Mouse (Mus musculus): ENCODE results near the gene Rrad.
"Not testable (repeated sequence)": the region's sequence is repeated elsewhere in the genome, so short reads cannot be mapped to it uniquely, and the experiment has no call there.

The Rrad gene

DNA sequence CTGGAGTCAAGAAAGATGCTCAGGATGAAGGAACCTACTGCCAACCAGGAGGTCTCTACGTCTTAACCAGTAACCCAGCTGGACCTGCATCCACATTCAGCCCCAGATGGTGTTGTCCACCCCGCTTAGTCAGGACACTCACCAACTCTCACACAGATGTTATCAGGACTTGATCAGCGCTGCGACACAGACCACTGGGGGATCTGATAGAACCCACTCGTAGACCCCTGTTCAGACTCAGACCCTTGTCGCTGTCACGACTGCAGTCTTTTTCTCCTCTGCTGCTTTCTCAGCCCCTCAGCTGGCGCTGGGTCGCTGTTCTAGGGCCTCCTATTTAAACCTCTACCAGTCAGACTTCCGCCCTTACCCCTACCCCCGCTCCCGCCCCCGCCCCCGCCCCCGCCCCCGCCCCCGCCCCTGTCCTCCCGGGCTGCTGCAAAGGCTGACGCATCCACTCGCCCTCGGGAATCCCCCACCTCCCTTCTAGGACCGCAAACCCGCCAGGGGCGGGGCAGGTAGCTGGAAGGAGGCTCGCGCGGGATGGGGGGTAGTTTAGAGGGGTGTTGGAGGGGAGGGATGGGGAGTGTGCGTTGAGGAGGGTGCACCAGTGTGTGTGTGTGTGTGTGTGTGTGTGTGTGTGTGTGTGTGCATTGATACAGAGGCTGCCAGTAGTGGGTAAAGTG is at the start of gene Rrad:
TSS of gene Rrad (minus strand) at position 347 of the 683 bp plus-strand sequence.
- DNase-seq (ENCODE audit: low spot score in 2 of 2): no peak

DNA sequence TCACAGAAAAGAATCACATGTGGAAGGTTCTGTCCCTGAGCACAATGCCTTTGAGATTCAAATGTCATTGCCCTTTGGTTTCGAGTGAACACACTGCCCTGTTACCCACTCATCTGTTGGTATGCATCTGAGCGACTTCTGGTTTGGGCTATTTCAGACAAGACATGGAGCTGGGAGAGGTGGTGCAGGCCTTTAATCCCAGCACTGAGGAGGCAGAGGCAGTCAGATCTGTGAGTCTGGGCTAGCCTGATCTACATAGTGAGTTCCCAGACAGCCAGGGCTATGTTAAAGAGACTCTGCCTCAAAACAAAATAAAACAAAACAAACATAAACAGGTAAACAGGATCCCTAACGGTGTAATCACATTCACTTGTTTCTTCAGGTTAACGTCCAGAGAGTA is 24.5 kb upstream of the Rrad start:
- DNase-seq (ENCODE audit: low spot score in 2 of 2): no peak

DNA sequence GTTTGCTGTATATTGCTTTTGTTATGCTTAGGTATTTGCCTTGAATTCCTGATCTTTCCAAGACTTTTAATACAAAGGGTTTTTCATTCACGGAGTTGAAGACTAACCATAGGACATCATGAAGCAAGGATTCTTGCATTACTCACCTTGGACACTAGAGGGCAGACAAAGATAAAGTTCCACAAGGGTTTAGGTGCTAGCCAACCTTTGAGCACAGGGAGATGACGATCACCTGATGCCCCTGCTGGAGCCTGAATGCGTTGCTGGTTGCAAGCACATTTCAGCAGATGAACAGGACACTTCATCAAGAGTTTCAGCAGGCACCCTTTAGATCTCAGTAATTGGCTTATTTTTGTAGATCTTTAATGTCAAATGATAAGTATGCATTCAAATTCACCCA is 23.9 kb upstream of the Rrad start:
- DNase-seq (ENCODE audit: low spot score in 2 of 2): peak; percentile 78 to 93

DNA sequence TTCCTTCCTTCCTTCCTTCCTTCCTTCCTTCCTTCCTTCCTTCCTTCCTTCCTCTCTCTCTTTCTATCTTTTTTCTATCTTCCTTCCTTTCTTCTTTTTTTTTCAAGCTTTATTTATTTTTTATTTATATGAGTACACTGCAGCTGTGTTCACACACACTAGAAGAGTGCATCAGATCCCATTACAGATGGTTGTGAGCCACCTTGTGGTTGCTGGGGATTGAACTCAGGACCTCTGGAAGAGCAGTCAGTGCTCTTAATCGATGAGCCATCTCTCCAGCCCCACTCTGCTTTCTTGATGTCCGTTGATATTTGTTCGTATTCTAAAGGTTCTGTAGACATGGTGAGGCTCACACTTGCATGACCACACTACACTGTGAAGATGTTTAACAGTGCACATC is 13.1 kb upstream of the Rrad start:
- DNase-seq (ENCODE audit: low spot score in 2 of 2): not testable (repeated sequence)

DNA sequence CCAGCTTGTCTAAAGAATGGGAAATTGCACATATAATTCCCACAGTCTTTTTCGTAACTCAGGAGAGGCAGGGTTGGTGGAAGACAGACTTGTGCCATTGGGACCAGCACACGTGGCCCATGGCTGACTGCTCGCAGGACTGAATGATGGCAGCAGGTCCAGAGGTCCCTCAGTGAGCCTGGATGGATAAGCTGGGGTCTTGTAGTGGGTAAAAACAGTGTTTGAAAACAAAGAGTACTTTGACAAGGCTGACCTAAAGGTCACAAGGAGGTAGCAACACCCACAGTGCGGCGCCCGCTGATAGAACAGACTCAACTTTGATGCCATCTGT is 11.2 kb upstream of the Rrad start:
- no peak for DNase-seq (ENCODE audit: low spot score in 2 of 2)

DNA sequence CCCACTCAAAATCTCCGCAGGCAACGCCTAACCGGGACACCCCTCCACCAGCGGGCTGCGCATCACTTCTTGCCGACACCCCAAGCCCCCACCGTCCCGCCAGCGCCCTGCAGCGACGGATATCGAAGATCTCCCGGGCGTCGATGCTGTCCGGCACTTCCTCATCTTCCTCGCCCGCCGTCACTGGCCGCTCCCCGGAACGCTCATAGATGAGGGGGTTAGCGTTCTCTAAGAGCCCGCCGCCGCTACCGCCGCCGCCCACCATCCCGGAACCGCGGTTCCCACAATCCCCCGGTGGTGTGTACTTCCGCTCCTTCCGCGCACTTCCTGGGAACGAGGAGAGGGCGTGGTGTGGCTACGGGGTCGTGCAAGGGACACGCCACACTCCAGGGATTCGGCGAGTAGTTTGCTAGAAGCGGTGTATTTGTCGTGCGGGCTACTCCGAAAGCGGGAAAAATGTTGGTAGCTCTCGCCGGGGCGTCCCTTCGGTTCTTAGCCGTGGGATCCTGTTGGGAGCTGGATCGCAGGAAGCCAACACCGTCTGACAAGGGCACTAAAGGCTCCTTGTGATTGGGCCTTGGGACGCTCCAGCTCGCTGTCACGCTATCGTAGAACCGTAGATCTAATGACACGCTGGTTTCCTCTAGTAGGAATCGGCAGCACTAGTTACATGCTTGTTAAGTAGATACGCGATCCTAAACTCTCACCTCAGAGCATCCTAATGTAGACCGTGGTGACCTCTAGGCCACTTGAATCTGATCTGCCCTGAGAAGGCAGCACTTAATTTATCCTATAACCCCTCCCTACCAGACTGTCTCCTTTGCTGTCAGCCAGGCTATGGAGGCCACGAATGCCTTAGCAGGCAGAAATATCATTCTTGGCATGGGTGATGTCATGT is 10.5 kb upstream of the Rrad start, which contains the start of gene Ciao2b:
TSS of gene Ciao2b (minus strand) at position 540 of the 898 bp plus-strand sequence.
- DNase-seq (ENCODE audit: low spot score in 2 of 2): peak; percentile 90 to 92

DNA sequence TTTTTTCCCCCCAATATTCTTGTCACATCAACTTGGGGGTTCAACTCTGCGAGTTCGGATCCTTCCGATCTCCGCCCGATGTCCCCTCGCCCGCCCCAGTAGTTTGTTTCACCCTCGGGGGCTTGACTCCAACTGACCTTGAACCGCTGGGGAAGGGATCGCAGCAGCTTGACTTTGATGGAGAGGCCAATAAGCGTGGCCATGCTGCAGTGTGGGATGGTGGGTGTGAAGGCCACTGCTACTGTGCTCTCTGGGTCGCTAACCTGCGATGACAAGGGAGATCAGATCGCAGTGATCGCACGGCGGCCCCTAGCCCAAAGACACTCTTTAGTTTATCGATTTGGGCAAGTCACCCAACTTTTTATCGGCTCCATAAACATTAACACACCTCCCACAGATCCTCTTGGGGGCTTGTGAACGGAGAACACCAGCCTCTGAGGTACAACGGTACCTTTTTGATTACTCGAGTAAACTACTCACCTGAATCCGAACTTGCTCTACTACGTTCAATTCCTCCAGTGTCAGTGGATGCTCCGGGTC is 9.8 kb upstream of the Rrad start:
- no peak for DNase-seq (ENCODE audit: low spot score in 2 of 2)

DNA sequence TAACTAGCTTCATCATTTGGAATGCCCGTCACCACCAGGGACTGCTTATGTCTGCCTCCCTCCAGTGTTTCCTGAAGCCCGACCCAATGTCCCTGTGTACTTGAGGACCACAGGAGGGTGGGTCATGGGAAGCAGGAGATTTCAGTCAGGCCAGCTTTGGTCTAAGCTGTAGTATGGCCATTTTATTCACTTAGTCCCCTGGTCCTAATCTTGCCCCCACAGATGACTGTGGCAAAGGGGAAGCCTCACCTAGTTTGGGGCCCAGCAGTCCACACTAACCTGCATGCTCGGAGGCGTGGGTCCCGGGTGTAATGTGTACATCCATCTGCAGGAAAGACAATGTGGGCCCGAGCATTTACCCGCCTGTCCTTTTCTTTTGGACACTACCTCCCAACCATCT is 9.1 kb upstream of the Rrad start:
- DNase-seq (ENCODE audit: low spot score in 2 of 2): no peak

DNA sequence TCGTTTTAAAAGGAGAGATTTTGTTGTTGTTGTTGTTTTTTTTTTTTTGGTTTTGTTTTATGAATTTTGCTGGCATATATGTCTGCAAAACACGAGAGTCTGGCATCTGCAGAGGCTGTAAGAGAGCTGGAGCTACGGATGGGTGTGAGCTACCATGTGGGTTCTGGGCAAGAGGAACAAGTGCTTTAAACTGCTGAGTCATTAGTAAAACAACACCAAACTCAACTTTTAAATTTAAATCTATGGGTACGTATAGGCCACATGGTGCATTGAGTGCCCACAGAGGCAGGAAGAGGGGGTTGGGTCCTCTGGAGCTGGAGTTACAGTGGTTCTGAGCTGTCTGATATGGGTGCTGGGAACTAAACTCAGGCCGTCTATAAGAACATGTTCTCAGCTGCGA is 6.9 kb upstream of the Rrad start:
- DNase-seq (ENCODE audit: low spot score in 2 of 2): no peak

DNA sequence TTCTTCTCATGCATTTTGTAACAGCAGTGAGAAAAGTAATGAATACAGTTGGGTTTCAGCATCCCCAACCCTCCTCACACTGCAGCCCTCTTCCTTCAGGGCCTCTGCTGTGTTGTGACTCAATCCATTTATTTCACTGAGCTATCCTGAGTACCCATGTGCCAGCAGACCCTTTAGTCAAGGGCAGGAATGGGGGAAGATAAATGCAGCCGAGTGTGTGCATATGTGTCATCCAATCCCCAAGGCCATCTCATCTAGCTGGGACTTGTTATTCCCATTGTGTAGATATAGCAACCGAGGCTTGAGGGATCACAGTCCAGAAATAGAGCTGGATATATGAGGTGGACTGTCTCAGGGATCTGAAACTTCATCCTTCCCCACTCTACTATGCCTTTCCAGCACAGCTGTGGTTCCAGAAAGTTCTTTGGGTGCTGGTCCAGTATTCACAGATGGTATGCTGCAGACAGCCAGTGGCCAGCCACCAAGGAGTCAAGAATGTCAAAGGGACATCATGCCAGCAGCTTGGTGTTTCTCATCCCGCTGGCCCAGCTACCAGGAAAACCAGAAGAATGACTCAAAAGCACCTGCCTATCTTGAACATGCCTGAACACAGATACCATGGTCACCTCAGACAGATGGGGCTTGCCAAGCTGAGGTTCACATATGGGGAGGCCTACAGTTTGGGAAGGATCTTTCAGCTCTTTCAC is 4.0 kb upstream of the Rrad start:
- DNase-seq (ENCODE audit: low spot score in 2 of 2): no peak

DNA sequence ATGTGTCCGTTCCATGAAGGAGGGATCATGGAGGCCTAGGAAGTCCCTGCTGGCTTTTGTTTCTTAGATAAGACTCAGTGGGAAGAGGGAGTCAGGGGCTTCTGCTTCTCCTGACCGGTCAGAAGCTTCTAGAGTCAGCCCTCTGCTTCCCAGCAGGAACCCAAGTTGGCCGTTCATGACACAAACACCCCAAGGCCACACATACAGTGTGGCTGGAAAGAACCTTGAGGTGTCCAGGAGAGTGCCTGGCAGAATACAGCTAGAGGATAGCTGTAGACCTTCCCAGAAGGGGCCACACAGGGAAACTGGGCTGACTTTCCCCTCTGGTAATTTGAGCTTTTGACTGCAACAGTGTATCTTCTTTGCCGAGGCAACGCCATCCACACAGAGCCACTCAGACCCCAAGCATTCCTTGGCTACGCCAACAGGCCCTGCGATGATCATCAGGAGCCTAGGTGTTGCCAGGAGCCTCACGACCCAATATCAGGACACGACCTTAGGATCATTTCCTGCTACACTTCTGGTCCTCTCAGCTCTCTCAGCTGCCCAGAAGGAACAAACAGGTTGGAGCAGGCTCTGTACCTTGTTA is 2.1 kb upstream of the Rrad start:
- no peak for DNase-seq (ENCODE audit: low spot score in 2 of 2)

DNA sequence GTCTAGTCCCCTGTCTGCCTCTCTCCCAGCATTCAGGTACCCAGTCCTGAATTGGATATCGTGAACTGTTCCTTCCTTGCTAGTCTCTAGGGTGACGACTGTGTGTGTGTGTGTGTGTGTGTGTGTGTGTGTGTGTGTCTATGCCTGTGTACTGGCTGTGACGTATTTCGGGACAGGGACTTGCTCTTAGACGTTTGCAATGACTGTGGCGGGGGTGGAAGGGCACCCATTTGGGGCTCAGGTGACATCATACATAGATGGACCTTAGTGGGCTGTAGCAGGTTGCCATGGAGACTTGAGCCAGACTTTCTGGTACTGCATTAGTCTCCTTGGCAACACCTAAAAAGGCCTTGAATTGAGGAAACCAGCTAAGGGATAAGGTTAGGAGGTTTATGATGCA is 1.4 kb upstream of the Rrad start:
- DNase-seq (ENCODE audit: low spot score in 2 of 2): peak; percentile 59 to 64

DNA sequence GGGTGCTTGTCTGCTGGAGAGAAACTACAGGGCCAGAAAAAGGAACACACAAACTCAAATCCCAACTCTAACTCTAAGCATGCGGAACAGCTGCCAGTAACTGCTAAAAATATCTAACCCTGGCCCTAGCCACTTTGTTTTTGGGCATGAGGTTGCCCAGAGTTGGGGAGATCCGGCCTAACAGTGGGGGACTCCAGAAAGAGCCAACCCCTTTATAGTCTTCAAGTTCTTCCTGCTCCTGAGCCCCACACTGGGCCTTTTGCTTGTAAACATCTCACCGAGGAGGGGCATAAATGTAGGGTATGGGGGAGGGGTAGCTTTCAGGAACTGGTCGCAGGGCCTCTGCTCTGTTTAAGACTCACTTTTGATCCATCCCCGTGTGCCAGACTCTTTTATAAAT is 848 bp upstream of the Rrad start:
- no peak for DNase-seq (ENCODE audit: low spot score in 2 of 2)

DNA sequence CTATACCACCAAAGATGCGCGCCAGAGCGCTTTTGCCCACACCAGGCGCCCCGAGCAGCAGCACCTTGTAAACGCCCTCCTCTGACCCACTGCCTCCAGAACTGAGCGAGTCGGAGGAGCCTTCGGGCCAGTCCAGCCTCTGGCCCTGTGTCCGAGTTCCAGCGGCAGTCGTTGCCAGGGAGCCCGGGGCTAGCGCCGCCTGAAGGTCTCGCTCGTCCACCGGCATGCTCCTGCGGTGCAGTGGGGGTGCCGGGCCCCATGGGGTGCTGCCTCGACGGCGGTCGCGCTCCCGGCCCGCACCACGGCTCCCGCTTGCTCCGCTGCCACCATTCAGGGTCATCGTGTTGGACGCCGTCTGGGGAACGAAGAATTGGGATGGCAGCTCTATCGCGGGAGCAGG is 553 bp downstream of the Rrad start:
- DNase-seq (ENCODE audit: low spot score in 2 of 2): no peak

DNA sequence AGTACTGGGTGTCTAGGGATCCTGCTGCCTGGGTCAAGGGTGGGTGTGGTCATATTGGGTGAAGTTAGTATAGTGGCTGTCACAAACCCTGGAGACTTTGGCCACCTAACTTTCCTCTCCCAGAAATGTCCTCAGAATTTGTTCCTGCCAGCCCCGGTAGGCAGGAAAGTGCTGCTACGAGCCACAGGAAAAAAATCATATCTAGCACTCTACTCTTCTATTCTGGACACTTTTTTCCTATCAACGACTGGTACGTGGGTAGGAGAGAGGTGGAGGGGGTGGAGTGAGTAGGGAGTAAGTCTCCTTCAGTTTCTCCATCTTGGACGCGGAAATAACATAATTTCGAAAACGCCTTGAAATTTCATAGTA is 1.0 kb downstream of the Rrad start:
- no peak for DNase-seq (ENCODE audit: low spot score in 2 of 2)

DNA sequence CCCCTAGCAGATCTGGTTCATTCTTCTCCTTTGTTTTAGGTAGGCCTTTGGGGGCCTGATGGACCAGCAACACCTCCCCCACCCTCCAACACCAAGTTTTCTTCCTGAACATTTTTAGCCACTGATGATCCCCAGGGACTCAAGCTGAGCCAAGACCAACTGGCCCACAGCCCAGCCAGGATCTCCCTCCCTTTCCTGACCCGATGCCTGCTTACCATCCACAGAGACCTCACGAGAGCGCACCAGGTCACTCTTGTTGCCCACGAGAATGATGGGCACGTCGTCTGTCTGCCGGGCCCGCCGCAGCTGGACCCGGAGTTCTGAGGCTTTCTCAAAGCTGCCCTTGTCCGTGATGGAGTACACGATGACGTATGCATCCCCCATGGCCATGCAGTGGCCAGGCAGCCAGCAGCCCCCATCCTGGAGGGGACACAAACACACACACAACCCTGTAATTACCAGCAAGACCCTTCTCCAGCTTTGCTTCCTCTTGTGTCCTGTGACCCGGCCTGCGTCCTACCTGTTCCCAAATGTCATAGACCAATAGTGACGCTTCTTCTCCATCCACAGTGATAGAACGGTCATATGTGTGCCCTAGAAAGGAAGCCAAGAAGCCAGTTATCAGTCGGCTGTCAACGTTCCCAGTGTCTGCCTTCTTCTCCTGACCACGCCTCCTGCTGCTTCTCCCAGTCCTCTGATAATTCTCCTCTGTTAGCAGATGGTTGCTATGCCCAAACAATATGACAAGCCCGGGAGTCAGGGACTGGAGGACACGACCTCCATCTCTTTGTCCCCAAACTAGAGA is 1.6 kb downstream of the Rrad start:
- no peak for DNase-seq (ENCODE audit: low spot score in 2 of 2)

DNA sequence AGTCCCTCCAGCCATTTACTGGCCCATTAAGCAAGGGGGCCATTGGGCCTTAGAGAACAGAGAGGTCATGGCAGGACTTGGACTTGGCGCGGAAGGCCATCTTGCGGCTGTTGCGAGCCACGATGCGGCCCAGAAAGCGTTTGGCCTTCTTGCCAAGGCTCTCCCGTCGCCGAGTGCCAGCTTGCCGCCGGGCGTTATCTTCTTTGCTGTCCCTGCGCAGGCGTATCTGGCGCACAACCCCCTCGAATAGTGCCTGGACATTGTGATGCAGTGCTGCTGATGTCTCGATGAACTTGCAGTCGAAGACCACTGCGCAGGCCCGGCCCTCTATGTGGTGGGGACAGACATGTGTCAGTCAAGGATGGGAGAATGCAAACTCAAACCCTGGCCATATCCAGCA is 2.7 kb downstream of the Rrad start:
- DNase-seq (ENCODE audit: low spot score in 2 of 2): no peak

DNA sequence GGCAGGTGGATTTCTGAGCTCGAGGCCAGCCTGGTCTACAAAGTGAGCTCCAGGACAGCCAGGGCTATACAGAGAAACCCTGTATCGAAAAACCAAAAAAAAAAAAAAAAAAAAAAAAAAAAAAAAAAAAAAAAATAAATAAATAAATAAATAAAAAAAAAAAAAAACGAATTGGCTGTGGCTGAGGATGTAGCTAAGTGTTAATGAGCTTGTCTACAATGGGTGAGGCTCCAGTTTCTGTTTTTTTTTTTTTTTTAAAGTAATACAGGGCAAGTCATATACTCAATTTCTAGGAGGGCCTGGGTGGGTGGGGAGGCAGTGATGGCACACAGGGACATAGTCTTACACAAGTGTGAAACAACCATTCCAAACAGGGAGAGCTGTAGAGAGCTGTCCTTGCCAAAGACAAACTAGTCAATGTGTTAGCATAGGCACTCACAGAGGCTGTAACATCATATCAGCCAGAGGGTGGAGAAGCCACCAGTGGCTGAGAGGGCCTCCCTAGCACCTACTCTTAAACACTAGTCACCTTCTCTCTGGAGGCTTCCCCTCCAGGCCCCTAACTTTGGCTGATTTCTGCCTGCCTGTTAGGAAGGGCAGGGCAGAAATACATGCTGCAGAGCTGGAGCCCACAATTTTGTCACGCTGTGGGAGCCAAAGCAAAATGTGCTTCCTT is 3.9 kb downstream of the Rrad start:
- DNase-seq (ENCODE audit: low spot score in 2 of 2): no peak

DNA sequence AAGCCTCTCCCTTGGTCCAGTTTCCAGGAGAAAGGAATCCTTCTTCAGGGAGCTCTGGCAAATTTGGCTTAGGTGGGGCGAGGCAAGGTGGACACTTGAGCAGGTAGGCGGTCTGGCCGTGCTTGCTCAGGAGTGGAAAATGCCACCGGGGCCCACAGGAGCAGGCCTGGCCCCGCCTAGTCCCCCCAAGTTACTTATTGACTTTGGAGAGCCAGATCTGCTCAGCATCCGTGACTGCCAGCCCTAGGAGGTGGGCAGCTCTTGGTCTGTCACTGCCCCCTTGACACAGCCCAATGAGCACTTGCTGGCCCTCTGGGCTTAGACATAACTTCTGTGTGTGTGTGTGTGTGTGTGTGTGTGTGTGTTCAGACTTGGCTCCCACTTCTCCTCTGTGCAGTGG is 7.0 kb downstream of the Rrad start, which contains the start of gene Cdh16:
TSS of gene Cdh16 (minus strand) at position 236 of the 400 bp plus-strand sequence.
- no peak for DNase-seq (ENCODE audit: low spot score in 2 of 2)

DNA sequence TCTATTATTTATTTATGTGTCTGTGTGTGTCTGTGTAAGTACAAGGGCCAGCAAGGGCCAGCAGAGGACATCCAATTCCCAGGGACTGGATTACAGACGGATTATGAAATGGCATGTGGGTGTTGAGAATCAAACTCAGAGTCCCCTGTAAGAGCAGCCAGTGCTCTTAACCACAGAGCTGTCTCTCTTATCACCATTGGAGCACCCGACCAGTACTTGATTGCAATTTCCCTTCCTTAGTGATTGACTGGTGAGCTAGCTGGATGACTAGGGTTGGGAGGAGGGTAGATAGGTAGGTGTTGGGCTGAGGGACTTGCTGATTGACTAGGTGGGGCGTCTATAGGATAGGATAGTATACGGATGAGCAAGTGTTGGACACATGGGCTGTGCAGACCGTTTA is 10.4 kb downstream of the Rrad start:
- DNase-seq (ENCODE audit: low spot score in 2 of 2): no peak

DNA sequence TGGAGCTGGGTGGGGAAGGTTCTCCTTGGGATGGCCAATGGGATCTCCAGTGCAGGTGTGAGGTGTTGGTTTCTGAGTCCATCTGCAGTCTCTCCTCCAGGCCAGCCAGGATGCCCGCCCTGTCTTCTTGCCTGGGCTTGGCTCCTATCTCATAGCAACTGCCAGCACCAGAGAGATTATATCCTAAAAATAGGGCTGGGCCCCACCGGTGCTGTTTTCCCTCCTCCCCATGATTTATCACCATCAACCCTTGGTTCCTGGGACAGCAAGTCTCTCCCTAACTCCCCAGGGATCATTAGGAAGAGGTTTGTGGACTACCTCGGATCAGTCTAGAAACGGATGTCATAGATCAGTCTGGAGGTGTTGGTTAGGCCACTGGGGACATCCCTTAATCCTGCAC is 18.0 kb downstream of the Rrad start:
- no peak for DNase-seq (ENCODE audit: low spot score in 2 of 2)
